Mouse (Mus musculus): ENCODE results near the gene Kif21a. TPM values are rescaled to one million over a fixed set of nuclear protein-coding genes. Genes with fewer than 3 reads are reported as not detected.

Kif21a gene
- polyA plus RNA-seq, 1 experiment from 2014 or later: 63.1 TPM

DNA sequence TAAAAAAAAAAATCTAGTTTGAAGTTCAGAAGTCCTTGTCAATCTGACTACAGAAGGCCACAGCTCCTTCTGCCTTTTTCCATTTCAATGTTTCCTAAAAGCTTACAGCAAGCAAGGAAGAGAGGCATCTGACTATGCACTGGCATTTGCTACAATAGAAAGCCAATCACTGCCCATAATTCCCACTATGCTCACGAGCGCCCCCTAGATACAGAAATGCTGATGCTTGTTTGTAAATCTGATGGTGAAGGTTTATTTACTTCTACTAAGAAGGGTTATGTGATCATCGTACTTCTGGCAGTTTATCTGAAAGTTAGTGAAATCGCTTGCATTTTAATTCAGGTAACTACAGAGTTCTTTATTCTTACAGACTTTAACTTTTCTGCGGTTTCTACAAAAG is 73.8 kb downstream of the Kif21a start:
- Histone ChIP-seq H3K4me3 (replicated peaks) (no peak overlapping the region), H3K4me2 (replicated peaks) (no peak overlapping the region), H3K27me3 (no peaks in the 10 kb centered on the region), H3K9ac (replicated peaks) (no peak overlapping the region), H3K9me3 (peaks cover 5% of the 10 kb centered on the region; the same call in 1 of the 2 replicates), H3K4me1 (replicated peaks) (peaks cover 2% of the 10 kb centered on the region; the same call in 1 of the 2 replicates), H3K36me3 (peaks cover 53% of the 10 kb centered on the region), H3K27ac (no peak overlapping the region)
- 77% methylated on average over 5 of the region's 5 CpGs for WGBS
- no peak for ATAC-seq

DNA sequence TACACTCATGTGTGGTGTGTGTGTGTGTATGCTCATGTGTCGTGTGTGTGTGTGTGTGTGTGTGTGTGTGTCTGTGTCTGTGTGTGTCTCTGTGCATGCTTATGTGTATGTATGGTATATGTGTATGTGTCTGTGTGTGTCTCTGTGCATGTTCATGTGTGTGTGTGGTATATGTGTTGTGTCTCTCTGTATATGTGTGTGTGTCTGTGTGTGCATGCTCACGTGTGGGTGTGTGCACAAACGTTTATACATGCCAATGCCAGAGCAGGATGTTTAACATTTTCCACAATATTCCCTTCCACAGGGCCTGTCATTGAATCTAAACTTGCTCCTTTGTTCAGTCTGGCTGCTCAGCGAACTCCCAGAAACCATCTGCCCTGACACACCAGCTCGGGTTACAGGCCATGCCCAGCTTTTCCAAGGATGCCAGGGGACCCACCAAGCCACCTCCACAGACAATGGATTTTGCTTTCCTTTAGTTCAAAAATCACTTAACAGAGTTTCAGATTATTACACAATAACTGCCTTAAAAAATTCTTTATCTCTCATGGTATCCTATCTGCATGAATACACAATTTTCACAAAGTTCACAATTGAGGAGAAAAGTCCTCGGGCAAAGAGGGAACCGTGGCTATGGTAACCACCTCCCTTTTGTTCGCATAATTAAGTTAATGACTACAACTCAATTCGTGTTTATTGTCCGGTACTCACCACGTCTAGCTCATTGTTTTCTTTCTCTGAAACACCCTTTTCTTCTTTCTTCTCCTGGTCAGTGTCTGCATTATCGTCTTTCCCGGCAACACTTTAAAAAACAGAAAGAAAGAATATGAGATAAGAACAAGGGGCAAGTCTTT is 77.6 kb downstream of the Kif21a start:
- Histone ChIP-seq H3K9me3 (no peaks in the 10 kb centered on the region), H3K4me1 (replicated peaks) (peaks cover 2% of the 10 kb centered on the region; the same call in 1 of the 2 replicates), H3K27me3 (no peaks in the 10 kb centered on the region), H3K27ac (no peak overlapping the region), H3K36me3 (peaks cover 56% of the 10 kb centered on the region), H3K4me2 (replicated peaks) (no peak overlapping the region), H3K9ac (replicated peaks) (no peak overlapping the region), H3K4me3 (replicated peaks) (no peak overlapping the region)
- no peak for ATAC-seq
- WGBS: 30% methylated on average over 13 of the region's 13 CpGs

DNA sequence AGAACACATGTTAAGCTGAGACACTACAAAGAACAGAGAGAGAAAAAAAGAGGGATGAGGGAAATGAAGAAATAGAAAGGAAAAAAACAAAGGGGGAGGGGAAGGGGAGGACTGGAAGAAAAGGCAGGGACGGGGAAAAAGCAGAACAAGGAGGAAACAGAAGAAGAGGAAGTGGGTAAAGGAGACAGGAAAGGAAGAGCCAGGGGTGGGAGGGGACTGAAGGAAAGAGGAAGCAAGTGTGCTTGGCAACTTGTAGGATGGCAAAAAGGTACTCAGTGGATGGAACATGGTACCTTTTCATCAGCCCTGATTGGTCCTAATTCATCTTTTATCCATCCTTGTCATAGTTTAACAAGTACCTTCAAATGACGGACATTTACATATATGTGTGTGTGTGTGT is 86.4 kb downstream of the Kif21a start:
- Histone ChIP-seq H3K9ac (replicated peaks) (no peak overlapping the region), H3K27ac (no peak overlapping the region), H3K4me1 (replicated peaks) (no peaks in the 10 kb centered on the region), H3K4me2 (replicated peaks) (no peak overlapping the region), H3K4me3 (replicated peaks) (no peak overlapping the region), H3K27me3 (no peaks in the 10 kb centered on the region), H3K9me3 (no peaks in the 10 kb centered on the region), H3K36me3 (peaks cover 54% of the 10 kb centered on the region)
- WGBS: 76% methylated on average over 2 of the region's 2 CpGs
- ATAC-seq: no peak

DNA sequence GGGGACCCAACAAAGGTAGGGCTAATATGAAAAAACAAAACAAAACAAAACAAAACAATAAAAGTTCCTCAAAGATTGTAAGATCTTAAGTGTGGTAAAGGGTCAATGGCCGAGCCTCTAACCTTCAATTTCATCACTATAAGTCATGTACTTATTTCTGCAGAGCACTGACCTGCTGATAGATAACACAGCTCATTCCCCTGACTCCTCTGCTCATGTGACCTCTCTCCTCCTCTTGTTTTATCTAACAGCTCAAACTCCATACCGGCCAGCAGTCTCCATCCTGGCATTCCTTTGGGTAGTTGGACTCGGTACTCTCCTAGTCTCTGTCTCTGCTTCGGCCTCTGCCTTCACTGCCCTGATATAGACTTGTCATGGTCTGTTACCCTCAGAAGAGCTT is 87.2 kb downstream of the Kif21a start:
- H3K27ac ChIP-seq: no peak overlapping the region
- no peaks in the 10 kb centered on the region for H3K4me1 ChIP-seq (replicated peaks)
- H3K9me3 ChIP-seq: no peaks in the 10 kb centered on the region
- H3K27me3 ChIP-seq: no peaks in the 10 kb centered on the region
- no peak overlapping the region for H3K4me2 ChIP-seq (replicated peaks)
- no peak overlapping the region for H3K9ac ChIP-seq (replicated peaks)
- no peak for ATAC-seq
- 88% methylated on average over 4 of the region's 4 CpGs for WGBS
- H3K4me3 ChIP-seq (replicated peaks): no peak overlapping the region
- H3K36me3 ChIP-seq: peaks cover 53% of the 10 kb centered on the region

DNA sequence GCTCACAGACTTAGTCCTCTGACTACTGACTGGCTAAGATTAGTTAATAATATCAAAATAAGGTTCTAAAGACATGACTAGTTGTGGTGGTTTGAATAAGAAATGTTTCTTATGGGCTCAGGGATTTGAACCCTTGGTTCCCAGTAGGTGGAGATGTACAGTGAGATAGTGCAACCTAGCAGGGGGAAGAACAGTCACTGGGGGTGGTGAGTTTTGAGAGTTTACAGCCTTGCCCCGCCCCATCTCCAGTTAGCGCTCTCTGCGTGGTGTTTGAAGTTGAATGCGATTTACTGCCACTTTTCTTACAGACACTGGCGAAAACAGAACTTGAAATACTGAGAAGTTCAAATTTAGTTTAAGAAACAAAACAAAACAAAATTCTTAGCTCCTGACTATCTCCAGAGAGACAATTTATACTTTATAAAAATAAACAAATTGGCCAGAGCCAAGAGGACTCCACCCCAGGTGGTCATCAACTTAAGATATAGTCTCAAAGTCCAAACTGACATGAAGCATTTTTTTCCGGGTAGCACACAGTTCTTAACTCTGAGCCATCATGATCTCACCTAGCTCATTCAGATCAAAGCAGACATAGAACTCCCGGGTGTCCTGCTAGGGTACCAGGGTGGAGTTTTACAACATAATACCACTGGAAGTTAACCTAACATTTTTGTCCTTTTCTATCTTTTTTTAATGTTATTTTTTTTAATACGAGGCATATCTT is 88.8 kb downstream of the Kif21a start:
- Histone ChIP-seq H3K27me3 (no peaks in the 10 kb centered on the region), H3K4me2 (replicated peaks) (no peak overlapping the region), H3K4me1 (replicated peaks) (no peaks in the 10 kb centered on the region), H3K4me3 (replicated peaks) (no peak overlapping the region), H3K9me3 (no peaks in the 10 kb centered on the region), H3K36me3 (peaks cover 54% of the 10 kb centered on the region), H3K27ac (no peak overlapping the region), H3K9ac (replicated peaks) (no peak overlapping the region)
- 90% methylated on average over 8 of the region's 8 CpGs for WGBS
- no peak for ATAC-seq

DNA sequence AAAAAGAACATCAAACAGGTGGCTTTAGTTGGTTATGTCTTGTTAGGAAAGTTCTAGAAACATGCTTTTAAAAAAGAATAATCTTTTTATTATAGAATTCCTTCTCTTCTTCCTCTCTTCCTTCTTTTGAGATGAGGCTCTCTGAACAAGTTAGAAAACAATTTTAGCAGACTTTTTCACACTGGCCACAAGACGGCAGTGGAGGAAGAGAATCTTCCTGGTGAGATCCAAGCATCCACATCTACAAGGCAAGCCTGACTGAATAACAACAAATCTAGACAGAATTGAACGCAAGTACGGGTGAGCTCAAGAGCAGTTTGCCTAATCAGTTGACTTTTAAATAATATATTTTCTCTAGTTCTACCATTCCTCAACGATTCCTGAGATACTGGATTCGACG is 98.4 kb downstream of the Kif21a start:
- no peak for ATAC-seq

DNA sequence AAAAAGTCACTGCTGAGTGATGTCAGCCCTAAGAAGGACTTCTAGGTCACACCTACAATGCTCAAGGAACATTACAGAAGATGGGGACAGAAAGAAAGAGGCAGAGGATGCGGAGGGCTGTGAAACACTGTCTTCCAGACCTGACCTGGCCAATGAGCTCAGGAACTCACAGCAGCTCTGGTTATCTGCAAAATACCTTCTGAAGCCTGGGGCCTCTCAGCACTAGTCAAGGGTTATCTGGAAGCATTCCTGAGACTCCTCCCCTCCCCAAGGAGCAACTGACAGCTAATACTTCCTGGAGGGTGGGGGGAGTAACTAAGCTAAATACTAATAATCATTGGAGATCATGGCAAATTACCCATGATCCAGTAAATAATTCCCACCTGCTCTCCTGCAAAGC is 111.3 kb downstream of the Kif21a start:
- Histone ChIP-seq H3K27ac (no peak overlapping the region), H3K4me2 (replicated peaks) (no peak overlapping the region), H3K36me3 (peaks cover 85% of the 10 kb centered on the region), H3K9me3 (no peaks in the 10 kb centered on the region), H3K4me1 (replicated peaks) (no peaks in the 10 kb centered on the region), H3K4me3 (replicated peaks) (no peak overlapping the region), H3K9ac (replicated peaks) (no peak overlapping the region), H3K27me3 (no peaks in the 10 kb centered on the region)
- WGBS: 95% methylated on average over 1 of the region's 1 CpGs
- ATAC-seq: no peak

More for the DNA sequence above, 98.4 kb downstream of the Kif21a start:
- H3K27ac ChIP-seq: no peak overlapping the region
- no peaks in the 10 kb centered on the region for H3K4me1 ChIP-seq (replicated peaks)
- 89% methylated on average over 6 of the region's 6 CpGs for whole genome bisulfite sequencing
- no peaks in the 10 kb centered on the region for H3K27me3 ChIP-seq
- no peaks in the 10 kb centered on the region for H3K9me3 ChIP-seq
- H3K36me3 ChIP-seq: peaks cover 60% of the 10 kb centered on the region
- no peak overlapping the region for H3K9ac ChIP-seq (replicated peaks)
- H3K4me3 ChIP-seq (replicated peaks): no peak overlapping the region
- no peak overlapping the region for H3K4me2 ChIP-seq (replicated peaks)

DNA sequence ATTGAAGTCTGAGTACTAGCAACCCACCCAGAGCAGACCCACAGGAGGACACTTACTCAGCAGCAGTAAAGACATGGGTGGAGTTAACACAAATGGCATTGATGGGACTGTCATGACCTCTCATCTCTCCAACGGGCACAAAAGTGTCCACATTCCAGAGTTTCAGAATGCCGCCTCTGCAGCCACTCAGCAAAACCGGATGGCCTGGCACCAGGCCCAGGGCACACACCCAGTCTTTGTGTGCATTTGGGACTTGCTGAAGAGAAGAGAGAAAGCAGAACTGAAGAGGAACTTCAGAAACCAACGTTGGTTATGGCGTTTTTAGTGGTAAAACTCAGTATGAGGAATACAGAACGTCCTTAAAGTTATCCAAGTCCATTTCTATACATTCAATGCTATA is 114.2 kb downstream of the Kif21a start:
- H3K36me3 ChIP-seq: peaks cover 62% of the 10 kb centered on the region

DNA sequence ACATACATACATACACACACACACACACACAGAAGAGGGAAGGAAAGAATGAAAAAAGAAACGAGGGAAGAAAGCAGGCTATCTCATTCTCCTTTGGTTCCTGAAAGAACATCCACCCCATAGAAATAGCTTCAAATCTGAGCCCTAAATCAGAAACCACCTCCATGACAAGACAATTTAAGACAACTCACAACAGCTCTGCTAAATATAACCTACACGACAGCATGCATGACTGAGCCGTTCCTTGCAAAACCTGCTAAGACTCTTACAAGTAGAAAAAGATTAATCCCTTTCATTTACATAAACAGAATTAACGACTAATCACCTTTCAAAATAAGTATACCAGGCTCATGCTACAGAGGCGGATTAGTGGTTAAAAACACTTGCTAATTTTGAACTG is 118.3 kb downstream of the Kif21a start:
- H3K27ac ChIP-seq: no peak overlapping the region
- no peaks in the 10 kb centered on the region for H3K27me3 ChIP-seq
- H3K36me3 ChIP-seq: peaks cover 26% of the 10 kb centered on the region
- 60% methylated on average over 5 of the region's 5 CpGs for WGBS
- no peak overlapping the region for H3K4me3 ChIP-seq (replicated peaks)
- no peaks in the 10 kb centered on the region for H3K4me1 ChIP-seq (replicated peaks)
- no peak for ATAC-seq
- no peak overlapping the region for H3K4me2 ChIP-seq (replicated peaks)
- H3K9me3 ChIP-seq: no peaks in the 10 kb centered on the region
- H3K9ac ChIP-seq (replicated peaks): no peak overlapping the region

More for the DNA sequence above, 114.2 kb downstream of the Kif21a start:
- H3K27ac ChIP-seq: no peak overlapping the region
- no peak overlapping the region for H3K4me3 ChIP-seq (replicated peaks)
- H3K27me3 ChIP-seq: no peaks in the 10 kb centered on the region
- H3K4me2 ChIP-seq (replicated peaks): no peak overlapping the region
- H3K9ac ChIP-seq (replicated peaks): no peak overlapping the region
- WGBS: 82% methylated on average over 6 of the region's 6 CpGs
- ATAC-seq: no peak
- H3K4me1 ChIP-seq (replicated peaks): no peaks in the 10 kb centered on the region
- no peaks in the 10 kb centered on the region for H3K9me3 ChIP-seq

DNA sequence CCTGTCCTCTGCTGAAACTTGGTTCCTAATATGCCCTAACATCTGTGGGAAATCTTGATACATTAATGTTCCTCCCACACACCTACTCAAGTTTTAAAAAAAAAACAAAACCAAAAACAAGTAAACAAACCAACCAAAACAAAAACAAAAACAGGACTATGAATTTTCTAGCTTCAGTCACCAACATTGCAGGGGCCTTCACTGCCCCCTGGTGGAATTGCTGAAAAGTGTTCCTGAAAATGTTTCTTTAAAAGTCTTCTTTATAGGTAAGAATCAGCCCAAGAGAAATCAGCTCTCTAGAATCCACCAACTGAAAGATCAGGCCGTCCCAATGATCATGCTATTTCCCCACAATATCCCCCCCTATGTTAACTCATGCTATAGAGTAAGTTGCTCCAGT is 120.7 kb downstream of the Kif21a start:
- Histone ChIP-seq H3K4me3 (replicated peaks) (no peak overlapping the region), H3K36me3 (peaks cover 5% of the 10 kb centered on the region; the same call in 1 of the 2 replicates), H3K9ac (replicated peaks) (no peak overlapping the region), H3K9me3 (no peaks in the 10 kb centered on the region), H3K27me3 (no peaks in the 10 kb centered on the region), H3K27ac (no peak overlapping the region), H3K4me2 (replicated peaks) (no peak overlapping the region), H3K4me1 (replicated peaks) (no peaks in the 10 kb centered on the region)
- 32% methylated on average over 1 of the region's 1 CpGs for WGBS
- ATAC-seq: no peak

DNA sequence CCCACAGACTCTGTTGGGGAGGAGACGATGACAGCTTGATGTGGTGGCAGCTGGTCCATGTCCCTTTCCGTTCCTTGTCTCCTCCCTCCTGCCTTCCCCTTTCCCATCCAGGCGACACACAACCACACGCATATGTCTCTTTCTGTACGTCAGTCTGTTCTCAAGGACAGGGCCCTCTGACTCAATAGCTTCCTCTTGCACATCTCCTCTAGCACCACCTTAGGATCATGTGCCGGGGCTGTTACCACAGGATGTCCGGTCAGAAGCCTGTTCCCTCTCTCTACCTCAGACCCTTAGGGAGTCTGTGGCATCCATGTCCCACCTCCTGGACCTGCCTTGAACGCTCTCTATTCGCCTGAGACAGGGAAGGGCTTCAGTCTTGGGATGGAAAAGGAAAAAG is 153.3 kb downstream of the Kif21a start:
- H3K4me2 ChIP-seq (replicated peaks): no peak overlapping the region
- H3K4me3 ChIP-seq (replicated peaks): no peak overlapping the region
- ATAC-seq: no peak
- no peaks in the 10 kb centered on the region for H3K27me3 ChIP-seq
- H3K27ac ChIP-seq: no peak overlapping the region
- no peaks in the 10 kb centered on the region for H3K9me3 ChIP-seq
- H3K9ac ChIP-seq (replicated peaks): no peak overlapping the region
- no peaks in the 10 kb centered on the region for H3K36me3 ChIP-seq
- H3K4me1 ChIP-seq (replicated peaks): no peaks in the 10 kb centered on the region
- WGBS: 86% methylated on average over 9 of the region's 9 CpGs

DNA sequence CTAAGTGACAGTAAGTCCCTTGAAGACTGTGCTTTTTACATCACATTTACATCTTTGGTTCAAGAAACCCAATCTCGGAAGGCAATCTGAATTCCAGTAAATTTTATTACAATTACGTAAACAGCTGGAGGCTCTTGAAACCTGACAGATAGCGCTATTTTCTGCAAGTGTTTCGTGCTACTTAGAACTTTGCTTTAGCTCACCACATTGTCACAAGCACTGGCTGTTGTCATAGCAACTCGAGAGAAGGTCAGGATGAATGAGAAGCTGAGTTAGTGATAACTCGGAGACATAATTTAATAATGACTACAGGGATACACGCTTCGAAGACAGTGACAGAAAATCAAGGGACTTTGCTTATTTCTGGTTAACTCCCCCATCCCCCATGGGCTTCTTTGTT is 162.3 kb downstream of the Kif21a start:
- no peaks in the 10 kb centered on the region for H3K4me1 ChIP-seq (replicated peaks)
- 57% methylated on average over 8 of the region's 8 CpGs for WGBS
- H3K27ac ChIP-seq: no peak overlapping the region
- H3K4me2 ChIP-seq (replicated peaks): no peak overlapping the region
- no peaks in the 10 kb centered on the region for H3K27me3 ChIP-seq
- no peak overlapping the region for H3K9ac ChIP-seq (replicated peaks)
- H3K36me3 ChIP-seq: no peaks in the 10 kb centered on the region
- ATAC-seq: peak; percentile 62; the same call in 1 of the 2 replicates
- no peak overlapping the region for H3K4me3 ChIP-seq (replicated peaks)
- H3K9me3 ChIP-seq: no peaks in the 10 kb centered on the region
